Mouse (Mus musculus) intestine, embryonic 16.5 days (tissue): Measurements from ENCODE around the gene Rnpc3. TPM values are rescaled to one million over a fixed set of nuclear protein-coding genes. Genes with fewer than 3 reads are reported as not detected.
"Not testable (repeated sequence)": the region's sequence is repeated elsewhere in the genome, so short reads cannot be mapped to it uniquely, and the experiment has no call there.

Experiments used
- ATAC-seq: fragments of 200-750 bp; cut with Nextera tagmentation; 2 replicates; pipeline ENCODE4 v1.8.0; 2017; ENCODE audit warnings: moderate TSS enrichment, moderate library complexity
- H3K27ac ChIP-seq: fragments of 300-500 bp; sonication (generic); 2 replicates; pipeline ENCODE4 v1.5.1; 2014; ENCODE audit warnings: mild to moderate bottlenecking, low read length
- H3K27me3 ChIP-seq: fragments of 300-500 bp; sonication (generic); replicated peaks from 2 replicates; pipeline ENCODE4 v1.6.1; 2014; ENCODE audit warnings: low read length, control low read depth, mixed read lengths; ENCODE audit not compliant: control insufficient read depth, insufficient read depth
- H3K36me3 ChIP-seq: fragments of 300-500 bp; sonication (generic); 2 replicates; pipeline ENCODE4 v1.6.1; 2014; ENCODE audit warnings: low read length, control low read depth; ENCODE audit not compliant: control insufficient read depth, insufficient read depth
- H3K4me1 ChIP-seq: fragments of 300-500 bp; sonication (generic); 2 replicates; pipeline ENCODE4 v1.6.1; 2014; ENCODE audit warnings: low read length, control low read depth, mixed read lengths; ENCODE audit not compliant: control insufficient read depth, insufficient read depth
- H3K4me2 ChIP-seq: fragments of 300-500 bp; sonication (generic); 2 replicates; pipeline ENCODE4 v1.6.1; 2014; ENCODE audit warnings: low read depth, low read length, control low read depth
- H3K4me3 ChIP-seq: fragments of 300-500 bp; sonication (generic); 2 replicates; pipeline ENCODE4 v1.5.1; 2014; ENCODE audit warnings: mild to moderate bottlenecking, low read length
- H3K9ac ChIP-seq: fragments of 300-500 bp; sonication (generic); 2 replicates; pipeline ENCODE4 v1.6.1; 2014; ENCODE audit warnings: low read depth, low read length
- H3K9me3 ChIP-seq: fragments of 300-500 bp; sonication (generic); 2 replicates; pipeline ENCODE4 v1.6.1; 2016; ENCODE audit warnings: low read length, control low read depth; ENCODE audit not compliant: control insufficient read depth
- WGBS: fragments of 180-500 bp; shearing (Covaris S2); extraction: QIAGEN DNeasy Blood & Tissue Kit; methylation state at CpG from one replicate; pipeline ENCODE4 v1.1.7; 2014; 5-methylcytosine and 5-hydroxymethylcytosine counted together
- polyA plus RNA-seq: library from polyadenylated mRNA; unstranded; fragments of >200 nt; fragmentation: Nextera tagmentation; extraction: Ambion mirVana; gene quantifications from 2 replicates; pipeline ENCODE4 v1.2.1, GENCODE M21; 2015

The Rnpc3 gene
- polyA plus RNA-seq: 25.5 and 26.0 TPM in 2 replicates

DNA sequence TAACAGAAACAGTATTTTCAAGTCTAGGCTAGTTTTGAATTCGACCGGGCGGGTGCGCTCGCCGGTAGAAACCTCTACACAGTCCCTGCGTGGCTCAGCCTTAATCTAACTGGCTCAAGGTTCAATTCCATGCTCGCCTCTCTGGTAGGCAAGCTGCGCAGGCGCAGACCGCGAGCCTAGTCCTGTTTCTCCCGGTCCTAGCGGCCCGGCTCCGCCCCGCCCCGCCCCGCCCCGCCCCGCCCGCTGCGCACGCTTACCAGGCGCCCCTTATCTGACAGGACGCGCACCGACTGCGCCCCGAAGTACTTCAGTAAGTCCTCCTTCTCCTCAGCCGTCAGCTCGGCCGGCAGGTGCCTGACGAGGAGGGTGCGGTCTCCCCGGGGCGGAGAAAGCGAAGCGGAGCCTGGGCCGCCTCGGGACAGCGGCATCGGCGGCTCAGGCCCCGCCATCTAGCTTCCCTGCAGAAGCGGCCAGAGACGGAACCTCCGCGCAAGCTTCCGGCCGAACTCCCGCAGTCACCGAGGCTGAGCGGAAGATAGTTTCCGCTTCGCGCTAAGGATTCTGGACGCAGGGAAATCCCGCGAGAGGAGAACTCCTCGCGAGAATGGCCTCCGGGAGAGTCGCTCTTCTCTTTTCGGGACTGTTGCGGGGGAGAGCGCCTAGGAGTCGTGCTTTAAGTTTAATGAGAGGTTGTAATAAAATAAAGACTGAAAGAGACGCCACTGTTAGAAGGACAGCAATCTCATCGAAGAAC, at the start of gene Rnpc3:
TSS of gene Rnpc3 (minus strand) at position 544 of the 754 bp plus-strand sequence.
- Histone ChIP-seq H3K9me3 (no peaks in the 10 kb centered on the region), H3K4me3 (peak within 1 kb of the TSS; percentile 81), H3K36me3 (no peaks in the 10 kb centered on the region), H3K4me2 (peak within 1 kb of the TSS; percentile 62), H3K4me1 (0 out of 2 replicates have a peak, but pooled peaks cover 2% of the 10 kb centered on the region), H3K27me3 (no peaks in the 10 kb centered on the region), H3K27ac (peak within 1 kb of the TSS; percentile 100), H3K9ac (peak within 1 kb of the TSS; percentile 92)
- ATAC-seq: peak; percentile 99
- under 1% methylated on average over 67 of the region's 70 CpGs for WGBS

GRCm38 (mm10) chr3:113656940-113657339, 27.0 kb upstream of the Rnpc3 start:
- H3K9ac ChIP-seq: no peak overlapping the region
- no peaks in the 10 kb centered on the region for H3K27me3 ChIP-seq
- H3K4me2 ChIP-seq: no peak overlapping the region
- 0 out of 2 replicates have a peak, but pooled peaks have one; percentile 52 for ATAC-seq
- H3K27ac ChIP-seq: no peak overlapping the region
- H3K9me3 ChIP-seq: no peaks in the 10 kb centered on the region
- H3K36me3 ChIP-seq: no peaks in the 10 kb centered on the region
- H3K4me3 ChIP-seq: no peak overlapping the region
- H3K4me1 ChIP-seq: no peaks in the 10 kb centered on the region
- WGBS: 64% methylated on average over 2 of the region's 2 CpGs

DNA sequence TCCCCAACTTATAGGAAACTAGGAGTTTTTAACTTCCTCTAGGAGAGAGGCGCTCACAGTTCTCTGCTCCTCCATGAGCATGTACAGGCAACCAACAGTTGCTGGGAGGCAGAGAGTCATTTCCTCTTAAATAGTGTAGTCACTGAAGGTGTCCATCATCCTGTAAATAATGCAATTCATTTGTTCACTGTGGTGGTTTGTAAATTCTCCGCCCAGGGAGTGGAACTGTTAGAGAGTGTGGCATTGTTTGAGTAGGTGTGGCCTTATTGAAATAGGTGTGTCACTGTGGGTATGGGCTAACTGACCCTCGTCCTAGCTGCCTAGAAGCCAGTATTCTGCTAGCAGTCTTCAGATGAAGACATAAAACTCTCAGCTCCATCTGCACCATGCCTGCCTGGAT, 24.4 kb upstream of the Rnpc3 start:
- no peak overlapping the region for H3K4me3 ChIP-seq
- 69% methylated on average over 3 of the region's 3 CpGs for WGBS
- H3K9me3 ChIP-seq: no peaks in the 10 kb centered on the region
- no peak overlapping the region for H3K9ac ChIP-seq
- no peaks in the 10 kb centered on the region for H3K27me3 ChIP-seq
- H3K27ac ChIP-seq: no peak overlapping the region
- peak; percentile 23; the same call in 1 of the 2 replicates for ATAC-seq
- no peaks in the 10 kb centered on the region for H3K4me1 ChIP-seq
- no peaks in the 10 kb centered on the region for H3K36me3 ChIP-seq
- H3K4me2 ChIP-seq: no peak overlapping the region

DNA sequence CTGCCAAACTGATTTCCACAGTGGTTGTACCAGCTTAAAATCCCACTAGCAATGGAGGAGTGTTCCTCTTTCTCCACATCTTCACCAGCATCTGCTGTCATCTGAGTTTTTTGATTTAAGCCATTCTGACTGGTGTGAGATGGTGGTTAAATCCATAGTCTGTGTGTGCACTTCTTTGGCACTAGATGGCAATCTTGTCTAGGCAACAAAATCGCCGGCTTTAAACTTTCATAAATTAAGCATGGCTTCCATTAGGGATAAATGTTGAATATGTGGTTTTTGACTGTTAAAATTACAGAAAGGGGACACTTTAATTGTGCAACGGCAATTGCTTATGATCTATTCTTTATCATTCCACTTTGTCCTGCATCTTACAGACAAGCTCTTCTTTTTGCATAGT, 21.4 kb upstream of the Rnpc3 start:
- not testable (repeated sequence) for H3K9me3 ChIP-seq, H3K36me3 ChIP-seq, ATAC-seq, H3K27me3 ChIP-seq, H3K4me3 ChIP-seq, H3K4me1 ChIP-seq, H3K4me2 ChIP-seq, H3K27ac ChIP-seq, H3K9ac ChIP-seq
- WGBS: 39% methylated on average over 3 of the region's 3 CpGs

- Histone ChIP-seq H3K4me1 (no peaks in the 10 kb centered on the region), H3K27me3 (no peaks in the 10 kb centered on the region), H3K9me3 (no peaks in the 10 kb centered on the region), H3K4me2 (no peak overlapping the region), H3K9ac (no peak overlapping the region), H3K36me3 (no peaks in the 10 kb centered on the region), H3K27ac (no peak overlapping the region), H3K4me3 (no peak overlapping the region)
- WGBS: 61% methylated on average over 1 of the region's 1 CpGs
- ATAC-seq: peak; percentile 81
These were observed 9.6 kb upstream of the Rnpc3 start for GRCm38 (mm10) chr3:113639545-113639944.

- Histone ChIP-seq H3K36me3 (no peaks in the 10 kb centered on the region), H3K27me3 (no peaks in the 10 kb centered on the region), H3K4me3 (no peak overlapping the region), H3K27ac (no peak overlapping the region), H3K4me2 (no peak overlapping the region), H3K4me1 (0 out of 2 replicates have a peak, but pooled peaks cover 2% of the 10 kb centered on the region), H3K9ac (no peak overlapping the region), H3K9me3 (no peaks in the 10 kb centered on the region)
- ATAC-seq: no peak
These were observed 4.3 kb upstream of the Rnpc3 start for GRCm38 (mm10) chr3:113634220-113634619.

- Histone ChIP-seq H3K4me1 (0 out of 2 replicates have a peak, but pooled peaks cover 2% of the 10 kb centered on the region), H3K4me3 (no peak overlapping the region), H3K27ac (no peak overlapping the region), H3K36me3 (no peaks in the 10 kb centered on the region), H3K27me3 (no peaks in the 10 kb centered on the region), H3K9me3 (no peaks in the 10 kb centered on the region), H3K4me2 (no peak overlapping the region), H3K9ac (no peak overlapping the region)
- no peak for ATAC-seq
These were observed 1.7 kb upstream of the Rnpc3 start for GRCm38 (mm10) chr3:113631611-113632010.

DNA sequence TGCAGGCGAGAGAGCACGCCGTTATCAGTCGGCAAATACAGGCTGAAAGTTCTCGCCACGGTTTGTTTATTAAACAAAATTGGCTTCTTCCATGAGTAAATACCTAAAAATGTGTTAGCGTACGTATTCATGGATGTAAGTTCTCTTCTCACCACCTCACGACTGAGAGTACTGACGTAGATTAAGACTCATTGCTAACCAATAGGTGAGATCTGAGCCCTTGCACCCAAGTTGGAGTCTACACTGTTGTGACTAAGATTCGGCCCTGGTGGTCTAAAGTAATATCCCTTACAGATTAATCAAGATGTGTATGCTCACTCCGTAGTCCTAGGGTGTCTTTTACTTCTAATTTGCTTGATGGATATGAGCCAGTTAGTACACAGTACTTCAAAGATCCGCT, 615 bp upstream of the Rnpc3 start:
- H3K9ac ChIP-seq: peak overlapping the region; percentile 92
- H3K4me2 ChIP-seq: peak overlapping the region; percentile 62
- WGBS: 7% methylated on average over 13 of the region's 13 CpGs
- H3K9me3 ChIP-seq: no peaks in the 10 kb centered on the region
- peak overlapping the region; percentile 100 for H3K27ac ChIP-seq
- peak overlapping the region; percentile 81 for H3K4me3 ChIP-seq
- ATAC-seq: peak; percentile 8; the same call in 1 of the 2 replicates
- no peaks in the 10 kb centered on the region for H3K36me3 ChIP-seq
- H3K27me3 ChIP-seq: no peaks in the 10 kb centered on the region
- 0 out of 2 replicates have a peak, but pooled peaks cover 2% of the 10 kb centered on the region for H3K4me1 ChIP-seq

DNA sequence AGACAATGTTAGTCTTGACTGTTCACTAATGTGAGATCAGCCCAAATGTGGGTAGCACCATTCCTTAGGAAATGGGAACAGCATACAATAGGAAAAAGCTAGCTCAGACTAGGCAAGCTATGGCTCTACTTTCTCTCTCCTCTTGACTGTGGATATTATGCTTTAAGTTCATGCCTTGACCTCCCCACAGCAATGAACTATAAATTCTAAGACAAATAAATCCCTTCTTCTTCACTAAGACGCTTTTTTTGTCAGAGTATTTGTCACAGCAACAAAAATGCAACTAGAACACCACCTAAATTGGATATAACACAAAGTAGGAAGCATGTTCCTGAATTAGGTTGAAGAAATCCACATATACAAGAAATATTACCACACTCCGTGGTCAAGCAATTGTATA, 23.4 kb downstream of the Rnpc3 start, which contains the start of gene Amy1:
TSS of gene Amy1 (minus strand) at position 101 of the 400 bp plus-strand sequence.
- 89% methylated on average over 2 of the region's 2 CpGs for WGBS
- Histone ChIP-seq H3K27ac (no peak within 1 kb of the TSS), H3K4me3 (no peak within 1 kb of the TSS), H3K36me3 (no peaks in the 10 kb centered on the region), H3K9ac (no peak within 1 kb of the TSS), H3K4me2 (no peak within 1 kb of the TSS), H3K9me3 (no peaks in the 10 kb centered on the region), H3K27me3 (no peaks in the 10 kb centered on the region), H3K4me1 (no peaks in the 10 kb centered on the region)
- no peak for ATAC-seq
